Mouse (Mus musculus): ENCODE results near the gene Cdh4. TPM values are rescaled to one million over a fixed set of nuclear protein-coding genes. Genes with fewer than 3 reads are reported as not detected.

Gene Cdh4
- polyA plus RNA-seq, 1 experiment from 2014 or later: 1.8 TPM

- 82% methylated on average over 4 of the region's 4 CpGs for WGBS
- Histone ChIP-seq H3K27me3 (ENCODE audit: low read depth, poor library complexity, severe bottlenecking) (no peaks in the 10 kb centered on the region; the same call in 1 of the 2 replicates), H3K36me3 (no peaks in the 10 kb centered on the region), H3K4me1 (peaks cover 28% of the 10 kb centered on the region), H3K27ac (no peak overlapping the region), H3K9me3 (replicated peaks) (no peaks in the 10 kb centered on the region), H3K4me3 (no peak overlapping the region)
- no peak for DNase-seq (ENCODE audit: low spot score)
These were observed 271.1 kb downstream of the Cdh4 start for GRCm38 (mm10) chr2:179713326-179713725.

GRCm38 (mm10) chr2:179714145-179714544 is 271.9 kb downstream of the Cdh4 start:
- H3K27me3 ChIP-seq (ENCODE audit: low read depth, poor library complexity, severe bottlenecking): no peaks in the 10 kb centered on the region; the same call in 1 of the 2 replicates
- 88% methylated on average over 3 of the region's 3 CpGs for WGBS
- DNase-seq (ENCODE audit: low spot score): no peak
- H3K9me3 ChIP-seq (replicated peaks): no peaks in the 10 kb centered on the region
- H3K27ac ChIP-seq: no peak overlapping the region
- H3K4me3 ChIP-seq: no peak overlapping the region
- H3K36me3 ChIP-seq: no peaks in the 10 kb centered on the region
- peaks cover 31% of the 10 kb centered on the region for H3K4me1 ChIP-seq

DNA sequence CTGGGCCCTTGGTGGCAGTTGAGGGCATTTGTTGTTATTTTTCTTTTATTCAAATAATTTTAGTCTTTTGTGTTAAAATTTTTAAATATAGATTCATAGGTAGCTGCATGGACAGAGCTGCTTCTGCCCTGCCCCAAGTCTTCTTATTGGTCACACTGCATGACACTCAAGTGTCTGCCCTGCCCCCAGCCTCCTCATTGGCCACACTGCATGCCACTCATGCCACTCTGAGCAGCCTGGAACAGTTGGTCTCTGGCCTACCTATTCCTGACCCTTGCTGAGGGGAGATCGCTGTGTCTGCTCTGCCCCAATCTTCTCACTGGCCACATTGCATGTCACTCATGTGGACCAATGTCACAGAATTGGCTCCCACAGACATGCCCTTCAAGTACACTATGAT is 273.1 kb downstream of the Cdh4 start:
- H3K9me3 ChIP-seq (replicated peaks): no peaks in the 10 kb centered on the region
- H3K27ac ChIP-seq: no peak overlapping the region
- no peaks in the 10 kb centered on the region for H3K36me3 ChIP-seq
- H3K4me1 ChIP-seq: peaks cover 39% of the 10 kb centered on the region
- H3K4me3 ChIP-seq: no peak overlapping the region
- no peak for DNase-seq (ENCODE audit: low spot score)
- 93% methylated on average over 1 of the region's 1 CpGs for WGBS
- H3K27me3 ChIP-seq (ENCODE audit: low read depth, poor library complexity, severe bottlenecking): no peaks in the 10 kb centered on the region; the same call in 1 of the 2 replicates

DNA sequence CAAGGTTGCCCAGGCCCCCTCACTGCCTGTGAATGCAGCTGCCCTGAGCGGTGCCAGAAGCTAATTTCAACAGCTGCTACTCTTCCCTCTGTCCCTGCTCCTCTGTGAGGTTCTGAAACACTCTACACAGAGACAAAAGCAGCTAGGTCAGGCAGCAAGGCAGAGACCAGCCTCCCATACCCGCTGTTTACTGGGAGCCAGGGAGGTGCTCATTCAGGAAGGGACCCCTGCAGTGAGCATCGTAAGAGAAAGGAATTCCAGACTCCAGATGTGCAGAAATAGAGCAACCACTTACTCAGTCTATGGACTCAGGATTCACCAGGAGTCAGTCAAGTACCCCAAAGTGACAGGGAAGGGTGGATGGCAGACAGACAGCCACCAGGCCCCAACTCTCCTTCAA is 278.1 kb downstream of the Cdh4 start:
- peak overlapping the region; percentile 68 for H3K27ac ChIP-seq
- H3K4me3 ChIP-seq: no peak overlapping the region
- DNase-seq (ENCODE audit: low spot score): no peak
- no peaks in the 10 kb centered on the region; the same call in 1 of the 2 replicates for H3K27me3 ChIP-seq (ENCODE audit: low read depth, poor library complexity, severe bottlenecking)
- H3K4me1 ChIP-seq: peaks cover 28% of the 10 kb centered on the region
- WGBS: 46% methylated on average over 3 of the region's 3 CpGs
- no peaks in the 10 kb centered on the region for H3K9me3 ChIP-seq (replicated peaks)
- H3K36me3 ChIP-seq: no peaks in the 10 kb centered on the region

DNA sequence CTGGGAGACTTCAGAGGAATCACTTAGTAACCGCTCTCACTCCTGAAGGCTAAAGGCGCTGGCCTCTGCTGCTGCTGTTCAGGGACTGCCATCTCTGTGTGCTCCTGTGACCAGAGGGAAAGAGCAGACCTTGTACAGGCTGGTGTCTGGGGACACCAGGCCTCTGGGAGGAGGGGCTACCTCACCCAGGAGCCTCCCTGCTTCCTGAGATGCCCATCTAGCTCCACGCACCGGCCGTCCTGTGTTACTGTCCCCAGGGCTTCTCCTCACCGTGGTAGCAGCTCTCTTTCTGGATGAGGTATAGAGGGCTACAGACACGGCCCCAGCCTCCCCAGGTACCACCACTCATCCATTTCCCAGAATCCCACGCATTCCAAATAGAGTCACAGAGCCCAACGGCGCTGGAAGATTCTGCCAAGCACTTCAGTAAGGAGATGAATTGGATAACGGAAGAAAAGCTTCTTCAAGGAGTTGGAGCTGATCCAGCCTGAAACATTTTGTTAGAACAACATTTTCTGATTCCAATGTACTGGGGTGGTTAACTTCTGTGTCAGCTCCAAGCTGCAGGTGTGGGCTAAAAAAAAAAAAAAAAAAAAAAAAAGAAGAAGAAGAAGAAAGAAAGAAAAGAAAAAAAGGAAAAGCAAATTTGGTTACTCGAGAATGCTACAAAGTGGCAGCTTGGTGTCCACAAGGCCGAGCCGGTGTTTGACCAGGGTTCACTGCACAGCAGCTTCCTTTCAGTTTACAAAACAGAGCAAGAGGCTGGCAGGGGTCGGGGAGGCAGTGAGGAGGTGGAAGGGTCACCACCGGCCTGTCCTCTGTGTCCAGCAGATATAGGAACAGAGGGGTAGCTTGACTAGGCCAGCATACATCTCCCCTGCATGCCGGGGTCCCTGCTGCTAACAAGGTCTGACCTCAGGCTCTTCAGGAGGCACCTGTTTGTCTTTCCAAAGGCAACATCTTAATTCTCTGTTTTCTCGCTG is 279.6 kb downstream of the Cdh4 start:
- Histone ChIP-seq H3K4me3 (no peak overlapping the region), H3K27ac (no peak overlapping the region), H3K4me1 (peaks cover 33% of the 10 kb centered on the region), H3K27me3 (ENCODE audit: low read depth, poor library complexity, severe bottlenecking) (no peaks in the 10 kb centered on the region), H3K9me3 (replicated peaks) (no peaks in the 10 kb centered on the region), H3K36me3 (no peaks in the 10 kb centered on the region)
- DNase-seq (ENCODE audit: low spot score): no peak
- WGBS: 76% methylated on average over 18 of the region's 18 CpGs

DNA sequence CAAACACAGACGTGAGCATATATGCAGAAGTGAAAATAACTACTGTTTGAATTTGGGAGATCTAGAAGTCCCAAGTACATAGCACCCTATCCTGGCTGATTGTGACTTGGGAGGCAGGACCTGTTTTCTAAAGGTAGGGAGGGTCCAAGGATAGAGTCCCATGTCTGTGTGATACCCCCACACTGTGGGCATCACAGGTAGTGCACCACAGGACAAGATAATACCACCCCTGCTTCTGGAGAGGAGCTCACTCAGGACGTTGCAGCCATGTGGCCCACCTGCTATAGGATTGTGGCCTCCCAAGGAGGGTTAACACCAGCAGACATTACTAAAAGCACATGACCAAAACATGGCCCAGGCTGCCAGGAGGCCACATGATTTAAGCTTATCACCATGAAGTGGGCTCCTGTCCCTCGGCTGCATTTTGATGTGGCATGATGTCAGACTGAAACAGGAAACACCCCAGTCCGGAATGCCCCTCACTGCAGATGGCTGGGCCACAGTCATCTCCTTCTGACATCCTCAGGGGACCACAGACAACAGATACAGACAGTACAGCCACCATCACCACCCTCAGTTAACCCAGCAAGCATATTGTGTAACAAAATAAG is 280.6 kb downstream of the Cdh4 start:
- WGBS: 69% methylated on average over 4 of the region's 4 CpGs
- Histone ChIP-seq H3K27me3 (ENCODE audit: low read depth, poor library complexity, severe bottlenecking) (no peaks in the 10 kb centered on the region), H3K36me3 (no peaks in the 10 kb centered on the region), H3K4me1 (peaks cover 33% of the 10 kb centered on the region), H3K27ac (no peak overlapping the region), H3K9me3 (replicated peaks) (no peaks in the 10 kb centered on the region), H3K4me3 (no peak overlapping the region)
- DNase-seq (ENCODE audit: low spot score): no peak

- Histone ChIP-seq H3K4me1 (peaks cover 33% of the 10 kb centered on the region), H3K4me3 (no peak overlapping the region), H3K27ac (no peak overlapping the region), H3K36me3 (no peaks in the 10 kb centered on the region), H3K9me3 (replicated peaks) (no peaks in the 10 kb centered on the region), H3K27me3 (ENCODE audit: low read depth, poor library complexity, severe bottlenecking) (no peaks in the 10 kb centered on the region)
- DNase-seq (ENCODE audit: low spot score): no peak
- WGBS: 88% methylated on average over 8 of the region's 8 CpGs
These were observed 281.2 kb downstream of the Cdh4 start for GRCm38 (mm10) chr2:179723401-179723800.

- 0 out of 2 replicates have a peak, but pooled peaks cover 2% of the 10 kb centered on the region for H3K27me3 ChIP-seq (ENCODE audit: low read depth, poor library complexity, severe bottlenecking)
- WGBS: 59% methylated on average over 8 of the region's 8 CpGs
- no peak overlapping the region for H3K27ac ChIP-seq
- H3K4me3 ChIP-seq: no peak overlapping the region
- H3K9me3 ChIP-seq (replicated peaks): no peaks in the 10 kb centered on the region
- DNase-seq (ENCODE audit: low spot score): no peak
- peaks cover 37% of the 10 kb centered on the region for H3K4me1 ChIP-seq
- no peaks in the 10 kb centered on the region for H3K36me3 ChIP-seq
These were observed 286.8 kb downstream of the Cdh4 start for GRCm38 (mm10) chr2:179729002-179729401.

DNA sequence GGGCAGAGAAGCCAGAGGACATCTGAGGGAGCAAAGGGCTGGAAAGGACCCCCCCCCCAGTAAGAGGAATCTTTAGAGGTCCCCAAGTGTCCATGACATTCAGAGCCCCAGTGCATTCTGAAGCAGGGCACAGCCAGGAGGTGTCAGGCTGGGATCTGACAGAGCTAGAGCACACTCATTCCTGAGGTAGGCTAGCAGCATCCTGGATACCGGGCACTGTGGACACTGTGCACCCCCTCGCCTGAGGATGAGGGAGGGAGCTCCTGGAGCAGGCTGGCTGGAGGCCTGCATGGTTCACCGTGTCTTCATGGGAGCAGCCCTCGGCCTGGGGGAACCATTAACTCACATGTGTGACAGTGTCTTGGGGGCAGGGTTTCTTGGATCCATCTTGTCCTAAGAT is 287.6 kb downstream of the Cdh4 start:
- DNase-seq (ENCODE audit: low spot score): no peak
- Histone ChIP-seq H3K4me3 (no peak overlapping the region), H3K4me1 (peaks cover 42% of the 10 kb centered on the region), H3K36me3 (no peaks in the 10 kb centered on the region), H3K27ac (no peak overlapping the region), H3K27me3 (ENCODE audit: low read depth, poor library complexity, severe bottlenecking) (0 out of 2 replicates have a peak, but pooled peaks cover 4% of the 10 kb centered on the region), H3K9me3 (replicated peaks) (no peaks in the 10 kb centered on the region)
- 84% methylated on average over 4 of the region's 4 CpGs for WGBS

DNA sequence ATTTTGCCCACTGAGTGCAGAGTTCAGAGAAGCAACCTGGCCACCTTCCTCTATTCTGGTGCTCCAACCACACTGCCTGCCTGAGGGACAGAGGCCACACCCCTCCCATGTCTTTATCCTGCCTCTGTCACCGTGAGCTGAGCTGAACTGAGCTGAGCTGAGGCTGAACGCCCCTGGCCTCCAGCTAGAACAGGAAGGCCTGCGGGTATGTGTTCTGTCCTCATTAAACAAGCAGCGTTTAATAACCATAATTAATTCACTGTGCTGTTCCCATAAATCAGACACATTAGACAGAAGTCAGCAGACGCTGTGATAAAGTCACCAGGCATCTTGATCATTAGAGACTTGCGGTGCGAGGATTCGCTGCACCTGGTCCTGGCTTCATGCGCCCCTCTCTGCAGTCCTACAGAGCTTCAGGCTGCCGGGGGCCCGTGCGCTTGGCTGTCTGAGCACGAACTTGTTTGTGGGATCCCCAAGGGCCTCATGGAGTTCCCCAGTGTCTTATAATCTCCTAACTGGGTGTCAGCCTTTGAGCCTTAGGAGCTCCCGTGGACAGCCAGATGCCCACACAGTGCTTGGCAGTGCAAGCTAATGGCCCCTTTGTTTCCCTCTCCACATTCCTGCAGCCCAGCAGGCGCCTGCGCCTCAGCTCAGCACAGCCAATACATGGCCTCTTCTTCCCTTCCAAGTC is 291.1 kb downstream of the Cdh4 start:
- 41% methylated on average over 16 of the region's 16 CpGs for WGBS
- DNase-seq (ENCODE audit: low spot score): peak; percentile 63

GRCm38 (mm10) chr2:179742419-179742818 is 300.2 kb downstream of the Cdh4 start:
- Histone ChIP-seq H3K4me1 (peaks cover 4% of the 10 kb centered on the region; the same call in 1 of the 2 replicates), H3K9me3 (replicated peaks) (no peaks in the 10 kb centered on the region), H3K27ac (no peak overlapping the region), H3K36me3 (no peaks in the 10 kb centered on the region), H3K27me3 (ENCODE audit: low read depth, poor library complexity, severe bottlenecking) (no peaks in the 10 kb centered on the region), H3K4me3 (no peak overlapping the region)
- DNase-seq (ENCODE audit: low spot score): no peak
- WGBS: 88% methylated on average over 1 of the region's 1 CpGs

More for the DNA sequence above, 291.1 kb downstream of the Cdh4 start:
- peaks cover 53% of the 10 kb centered on the region for H3K4me1 ChIP-seq
- H3K9me3 ChIP-seq (replicated peaks): no peaks in the 10 kb centered on the region
- peak overlapping the region; percentile 78 for H3K27ac ChIP-seq
- no peaks in the 10 kb centered on the region for H3K36me3 ChIP-seq
- 0 out of 2 replicates have a peak, but pooled peaks cover 4% of the 10 kb centered on the region for H3K27me3 ChIP-seq (ENCODE audit: low read depth, poor library complexity, severe bottlenecking)
- no peak overlapping the region; the same call in 1 of the 2 replicates for H3K4me3 ChIP-seq

DNA sequence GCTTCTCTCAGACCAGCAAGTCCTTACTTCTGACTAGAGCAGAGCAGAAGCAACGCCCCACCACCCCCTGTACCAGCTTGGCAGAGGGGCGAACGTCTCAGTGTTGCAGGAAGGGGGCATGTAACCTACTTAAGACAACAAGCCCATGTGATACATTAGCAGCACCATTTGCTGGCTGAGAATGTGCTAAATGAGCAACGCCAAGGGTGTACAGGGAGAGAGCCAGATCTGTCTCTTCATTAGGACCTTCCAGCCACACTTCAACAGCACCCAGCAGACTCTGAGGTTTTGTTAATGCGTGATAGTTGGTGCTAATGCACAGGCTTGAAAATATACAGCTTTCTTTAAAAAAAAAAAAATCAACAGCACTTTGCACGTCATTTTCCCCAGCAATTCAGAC is 300.6 kb downstream of the Cdh4 start:
- 87% methylated on average over 6 of the region's 6 CpGs for WGBS
- no peak overlapping the region for H3K27ac ChIP-seq
- no peaks in the 10 kb centered on the region for H3K9me3 ChIP-seq (replicated peaks)
- peaks cover 4% of the 10 kb centered on the region; the same call in 1 of the 2 replicates for H3K4me1 ChIP-seq
- DNase-seq (ENCODE audit: low spot score): no peak
- H3K27me3 ChIP-seq (ENCODE audit: low read depth, poor library complexity, severe bottlenecking): no peaks in the 10 kb centered on the region
- no peak overlapping the region for H3K4me3 ChIP-seq
- no peaks in the 10 kb centered on the region for H3K36me3 ChIP-seq
